Mouse (Mus musculus) G1E (cell line): ENCODE results near the gene Gmpr.

Experiments used
- CTCF ChIP-seq: IDR thresholded peaks from 2 replicates; pipeline ENCODE4 v1.5.1; 2012; ENCODE audit warnings: low read depth, low read length, inconsistent platforms, mixed read lengths
- GATA1 ChIP-seq: IDR thresholded peaks from 2 replicates; pipeline ENCODE4 v1.6.1; 2012; ENCODE audit warnings: borderline replicate concordance, low read length, inconsistent platforms, mixed read lengths
- POLR2AphosphoS5 ChIP-seq: IDR thresholded peaks from 2 replicates; pipeline ENCODE4 v1.6.1; 2012; ENCODE audit warnings: low read depth, low read length, inconsistent platforms; ENCODE audit not compliant: insufficient replicate concordance

DNA sequence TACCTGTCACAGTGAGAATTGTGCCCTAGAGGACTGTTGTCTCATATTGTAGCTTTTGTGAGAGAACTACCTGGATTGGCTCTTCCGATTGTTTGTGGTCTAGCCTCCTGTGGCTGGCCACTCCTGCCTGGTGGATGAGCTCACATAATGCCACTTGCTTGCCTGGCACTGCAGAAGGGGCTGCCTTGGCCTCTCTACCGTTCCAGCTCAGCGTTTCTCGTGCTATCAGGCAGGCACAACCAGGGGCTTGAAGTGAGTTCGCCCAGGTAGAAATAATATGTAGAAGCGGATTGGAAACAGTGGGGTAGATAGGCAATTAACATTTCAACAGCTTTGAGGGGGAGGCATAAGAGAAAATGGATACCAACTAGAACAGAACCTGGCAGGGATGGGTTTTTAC, 2.1 kb downstream of the Gmpr start:
- TF ChIP-seq CTCF (no peak), GATA1 (no peak), POLR2AphosphoS5 (no peak)
